Mouse (Mus musculus) liver, postnatal 0 days (tissue): ENCODE measurements around the gene Ppp1r9a. TPM values are rescaled to one million over a fixed set of nuclear protein-coding genes. Genes with fewer than 3 reads are reported as not detected.

Experiments used
- ATAC-seq: fragments of 200-750 bp; cut with Nextera tagmentation; 2 replicates; pipeline ENCODE4 v1.8.0; 2017; ENCODE audit warnings: mild to moderate bottlenecking, moderate library complexity
- DNase-seq: peaks from one replicate; pipeline ENCODE4 v3.0.0-alpha.2; 2016
- H3K27ac ChIP-seq: fragments of 300-500 bp; sonication (generic); 2 replicates; pipeline ENCODE4 v1.5.1; 2014; ENCODE audit warnings: antibody characterized with exemption, moderate library complexity, mild to moderate bottlenecking, low read depth
- H3K27me3 ChIP-seq: fragments of 300-500 bp; sonication (generic); 2 replicates; pipeline ENCODE4 v1.6.1; 2014; ENCODE audit warnings: low read length, control low read depth, mixed read lengths; ENCODE audit not compliant: insufficient read depth
- H3K36me3 ChIP-seq: fragments of 300-500 bp; sonication (generic); replicated peaks from 2 replicates; pipeline ENCODE4 v1.6.1; 2014; ENCODE audit warnings: mild to moderate bottlenecking, control low read depth, low read length, moderate library complexity, mixed read lengths; ENCODE audit not compliant: insufficient read depth
- H3K4me1 ChIP-seq: fragments of 300-500 bp; sonication (generic); 2 replicates; pipeline ENCODE4 v1.6.1; 2014; ENCODE audit warnings: antibody characterized with exemption, mild to moderate bottlenecking, control low read depth; ENCODE audit not compliant: insufficient read depth
- H3K4me2 ChIP-seq: fragments of 300-500 bp; sonication (generic); 2 replicates; pipeline ENCODE4 v1.6.1; 2014; ENCODE audit warnings: low read depth, mild to moderate bottlenecking, low read length, moderate library complexity, mixed read lengths
- H3K4me3 ChIP-seq: fragments of 300-500 bp; sonication (generic); 2 replicates; pipeline ENCODE4 v1.5.1; 2014; ENCODE audit warnings: low read depth, low read length
- H3K9ac ChIP-seq: fragments of 300-500 bp; sonication (generic); replicated peaks from 2 replicates; pipeline ENCODE4 v1.6.1; 2014; ENCODE audit warnings: mild to moderate bottlenecking, moderate library complexity
- H3K9me3 ChIP-seq: fragments of 300-500 bp; sonication (generic); 2 replicates; pipeline ENCODE4 v1.6.1; 2016; ENCODE audit warnings: mild to moderate bottlenecking, control low read depth, low read length, mixed read lengths
- CTCF ChIP-seq: sonication (generic); IDR thresholded peaks from 2 replicates; pipeline ENCODE4 v1.5.1; 2016; ENCODE audit warnings: antibody characterized with exemption, low read depth
- EP300 ChIP-seq: IDR thresholded peaks from 2 replicates; pipeline ENCODE4 v1.6.1; 2016; ENCODE audit warnings: antibody characterized with exemption, low read depth, mild to moderate bottlenecking
- WGBS: fragments of 180-500 bp; shearing (Covaris S2); extraction: QIAGEN DNeasy Blood & Tissue Kit; methylation state at CpG from one replicate; pipeline ENCODE4 v1.1.7; 2014; ENCODE audit not compliant: insufficient replicate concordance; 5-methylcytosine and 5-hydroxymethylcytosine counted together
- polyA plus RNA-seq: library from polyadenylated mRNA; unstranded; fragments of >200 nt; fragmentation: Nextera tagmentation; extraction: Ambion mirVana; gene quantifications from 2 replicates; pipeline ENCODE4 v1.2.1, GENCODE M21; 2015

The Ppp1r9a gene
- polyA plus RNA-seq, 1 experiment from 2014 or later, result 2.5 TPM

DNA sequence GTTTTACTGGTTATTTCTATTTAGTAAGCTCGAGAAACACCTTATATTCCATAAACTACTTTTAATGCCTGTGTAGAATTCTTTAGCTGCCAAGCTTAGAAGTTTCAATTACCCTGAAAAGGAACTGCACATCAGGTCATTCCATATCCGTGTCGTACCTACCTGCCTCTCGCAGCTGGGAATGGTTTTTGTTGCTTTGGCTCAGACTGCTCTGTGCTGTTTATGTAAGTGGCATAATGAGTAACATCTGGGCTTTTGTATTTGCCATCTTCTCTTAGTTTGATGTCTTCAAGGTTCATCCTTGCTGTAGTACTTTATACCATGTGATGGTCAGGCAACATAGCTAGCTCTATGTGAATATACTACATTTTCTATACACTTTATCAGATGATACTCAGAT, 47.0 kb downstream of the Ppp1r9a start:
- no peak for ATAC-seq
- no peak for DNase-seq

DNA sequence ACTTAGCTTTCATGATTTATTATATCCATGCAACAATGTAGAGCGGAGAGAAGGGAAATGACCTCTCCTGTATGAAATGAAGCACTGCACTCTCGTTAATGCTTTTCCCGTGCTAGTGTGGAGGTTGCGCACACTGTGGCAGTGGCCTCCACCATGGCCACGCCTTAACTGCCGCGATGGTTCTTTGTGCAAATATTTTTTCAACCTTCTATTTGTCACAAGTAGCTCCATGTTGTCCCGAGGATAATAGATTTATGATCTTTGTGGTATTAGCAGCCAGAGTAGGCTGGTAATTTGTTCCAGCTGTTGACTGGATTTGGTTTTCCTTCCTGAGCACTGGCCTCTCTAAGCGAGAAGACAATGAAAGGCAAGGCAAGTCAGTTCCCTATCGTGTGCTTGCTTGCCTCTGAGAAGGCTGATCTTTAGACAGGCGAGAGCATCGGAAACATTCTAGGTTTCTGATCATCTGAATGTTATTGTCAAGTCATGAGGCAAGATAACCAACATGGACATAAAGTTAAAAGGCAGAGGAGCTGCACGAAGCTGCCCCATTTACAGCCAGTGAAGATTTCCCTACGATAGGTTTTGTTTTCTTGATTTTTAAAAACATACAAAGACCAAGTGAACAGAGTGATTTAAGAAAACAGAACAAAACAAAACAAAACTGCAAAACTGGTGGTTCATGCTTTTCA, 50.5 kb downstream of the Ppp1r9a start:
- H3K4me2 ChIP-seq, result no peak overlapping the region
- H3K4me3 ChIP-seq, result no peak overlapping the region
- no peaks in the 10 kb centered on the region for H3K27me3 ChIP-seq
- no peaks in the 10 kb centered on the region for H3K9me3 ChIP-seq
- TF ChIP-seq CTCF (no peak), EP300 (no peak)
- H3K4me1 ChIP-seq, result peaks cover 6% of the 10 kb centered on the region; the same call in 1 of the 2 replicates
- no peak for DNase-seq
- no peaks in the 10 kb centered on the region for H3K36me3 ChIP-seq
- WGBS, result 47% methylated on average over 14 of the region's 14 CpGs
- no peak overlapping the region for H3K27ac ChIP-seq
- H3K9ac ChIP-seq, result no peak overlapping the region
- ATAC-seq, result no peak

More for the DNA sequence above, 47.0 kb downstream of the Ppp1r9a start:
- no peaks in the 10 kb centered on the region for H3K9me3 ChIP-seq
- WGBS, result 83% methylated on average over 4 of the region's 4 CpGs
- no peaks in the 10 kb centered on the region for H3K27me3 ChIP-seq
- no peak overlapping the region for H3K9ac ChIP-seq
- no peaks in the 10 kb centered on the region for H3K36me3 ChIP-seq
- H3K27ac ChIP-seq, result no peak overlapping the region
- peaks cover 6% of the 10 kb centered on the region; the same call in 1 of the 2 replicates for H3K4me1 ChIP-seq
- TF ChIP-seq EP300 (no peak), CTCF (no peak)
- H3K4me2 ChIP-seq, result no peak overlapping the region
- no peak overlapping the region for H3K4me3 ChIP-seq

- no peaks in the 10 kb centered on the region for H3K9me3 ChIP-seq
- no peaks in the 10 kb centered on the region for H3K36me3 ChIP-seq
- no peaks in the 10 kb centered on the region for H3K4me1 ChIP-seq
- TF ChIP-seq CTCF, result no peak
- TF ChIP-seq EP300, result no peak
- no peak overlapping the region for H3K9ac ChIP-seq
- 72% methylated on average over 6 of the region's 6 CpGs for WGBS
- no peak for ATAC-seq
- H3K27ac ChIP-seq, result no peak overlapping the region
- H3K27me3 ChIP-seq, result no peaks in the 10 kb centered on the region
- no peak overlapping the region for H3K4me2 ChIP-seq
- DNase-seq, result no peak
- H3K4me3 ChIP-seq, result no peak overlapping the region
Measured at GRCm38 (mm10) chr6:4956651-4957050, 53.9 kb downstream of the Ppp1r9a start.

DNA sequence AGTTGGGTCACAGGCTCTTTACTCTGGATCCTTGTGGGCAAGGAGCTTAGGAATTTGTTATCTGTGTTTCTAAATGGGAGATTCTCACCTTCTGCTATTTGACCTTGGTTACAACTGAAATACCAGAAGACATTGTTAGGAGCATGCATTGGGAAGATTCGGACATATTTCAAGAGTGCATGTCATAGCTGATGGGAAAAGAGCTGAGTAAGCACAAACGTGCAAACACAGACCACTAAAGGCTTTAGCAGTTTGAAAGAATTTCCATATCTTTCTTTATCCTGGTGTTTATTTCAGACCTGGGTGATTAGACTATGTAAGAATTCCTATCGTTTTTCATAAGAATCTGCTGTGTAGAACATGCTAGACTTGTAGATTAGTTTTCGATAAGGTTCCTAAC, 59.5 kb downstream of the Ppp1r9a start:
- WGBS, result 65% methylated on average over 4 of the region's 4 CpGs
- no peak for DNase-seq
- Histone ChIP-seq H3K4me3 (no peak overlapping the region), H3K4me2 (no peak overlapping the region), H3K36me3 (no peaks in the 10 kb centered on the region), H3K27me3 (no peaks in the 10 kb centered on the region), H3K9me3 (no peaks in the 10 kb centered on the region), H3K9ac (no peak overlapping the region), H3K4me1 (no peaks in the 10 kb centered on the region), H3K27ac (no peak overlapping the region)
- TF ChIP-seq CTCF (no peak), EP300 (no peak)
- ATAC-seq, result no peak

GRCm38 (mm10) chr6:4963049-4963448, 60.3 kb downstream of the Ppp1r9a start:
- Histone ChIP-seq H3K9me3 (no peaks in the 10 kb centered on the region), H3K27me3 (no peaks in the 10 kb centered on the region), H3K9ac (no peak overlapping the region), H3K4me3 (no peak overlapping the region), H3K36me3 (no peaks in the 10 kb centered on the region), H3K4me1 (no peaks in the 10 kb centered on the region), H3K27ac (no peak overlapping the region), H3K4me2 (no peak overlapping the region)
- DNase-seq (no peak), ATAC-seq (no peak)
- TF ChIP-seq CTCF (no peak), EP300 (no peak)
- WGBS, result 77% methylated on average over 5 of the region's 5 CpGs

DNA sequence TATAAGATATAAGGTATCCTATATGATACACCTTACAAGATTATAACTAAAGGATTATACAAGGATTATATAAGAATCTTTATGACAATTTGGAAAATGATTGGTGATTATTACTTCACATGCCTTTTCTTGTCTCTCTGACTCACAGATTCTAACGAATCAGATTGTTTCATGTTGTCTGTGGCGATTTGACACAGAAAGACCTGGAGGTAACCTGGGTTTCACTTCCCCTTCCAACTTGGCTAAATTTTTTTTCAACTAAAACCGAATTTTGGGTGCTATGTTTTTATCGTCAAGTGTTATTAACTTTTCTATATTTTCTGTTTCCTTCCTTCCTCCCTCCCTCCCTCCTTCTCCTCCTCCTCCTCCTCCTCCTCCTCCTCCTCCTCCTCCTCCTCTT, 64.5 kb downstream of the Ppp1r9a start:
- Histone ChIP-seq H3K4me2 (no peak overlapping the region), H3K9me3 (no peaks in the 10 kb centered on the region), H3K4me1 (no peaks in the 10 kb centered on the region), H3K27me3 (no peaks in the 10 kb centered on the region), H3K9ac (no peak overlapping the region), H3K27ac (no peak overlapping the region), H3K4me3 (no peak overlapping the region), H3K36me3 (no peaks in the 10 kb centered on the region)
- no peak for TF ChIP-seq EP300
- no peak for TF ChIP-seq CTCF
- ATAC-seq (no peak), DNase-seq (no peak)
- WGBS, result 53% methylated on average over 4 of the region's 4 CpGs

DNA sequence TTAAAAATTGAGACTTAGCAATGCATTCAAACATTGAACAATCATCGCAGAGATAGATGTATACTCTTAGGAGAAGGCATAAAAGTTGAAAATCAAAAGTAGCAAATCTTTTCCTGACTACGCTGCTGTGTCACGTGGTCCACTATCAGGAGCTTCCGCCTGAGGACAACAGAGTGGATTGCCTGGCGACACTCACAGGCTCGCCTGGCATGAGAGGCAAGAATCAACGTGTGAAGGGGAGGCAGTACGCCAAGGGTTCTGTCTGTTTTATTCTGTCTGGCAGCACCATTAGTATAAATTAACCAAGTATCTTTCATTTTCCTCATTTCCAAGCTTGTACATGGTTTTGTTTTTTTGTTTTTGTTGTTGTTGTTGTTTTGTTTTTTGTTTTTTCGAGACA, 68.5 kb downstream of the Ppp1r9a start:
- H3K4me3 ChIP-seq, result no peak overlapping the region
- no peaks in the 10 kb centered on the region for H3K27me3 ChIP-seq
- H3K9ac ChIP-seq, result no peak overlapping the region
- H3K27ac ChIP-seq, result no peak overlapping the region
- DNase-seq, result no peak
- no peak for ATAC-seq
- H3K9me3 ChIP-seq, result no peaks in the 10 kb centered on the region
- 79% methylated on average over 9 of the region's 9 CpGs for WGBS
- no peak overlapping the region for H3K4me2 ChIP-seq
- no peaks in the 10 kb centered on the region for H3K36me3 ChIP-seq
- TF ChIP-seq EP300 (no peak), CTCF (no peak)
- H3K4me1 ChIP-seq, result 0 out of 2 replicates have a peak, but pooled peaks cover 2% of the 10 kb centered on the region
